Mouse (Mus musculus) midbrain, embryonic 10.5 days (tissue): ENCODE results near the gene Atf7. TPM values are rescaled to one million over a fixed set of nuclear protein-coding genes. Genes with fewer than 3 reads are reported as not detected.

Source experiments
- DNase-seq: peaks from one replicate; pipeline ENCODE4 v3.0.0-alpha.2; 2017; ENCODE audit warnings: low spot score
- H3K27ac ChIP-seq: fragments of 300-500 bp; sonication (generic); replicated peaks from 2 replicates; pipeline ENCODE4 v1.5.1; 2016; ENCODE audit warnings: mild to moderate bottlenecking
- H3K27me3 ChIP-seq: fragments of 300-500 bp; sonication (generic); 2 replicates; pipeline ENCODE4 v1.6.1; 2016; ENCODE audit warnings: low read depth, mild to moderate bottlenecking; ENCODE audit not compliant: poor library complexity, severe bottlenecking
- H3K36me3 ChIP-seq: fragments of 300-500 bp; sonication (generic); 2 replicates; pipeline ENCODE4 v1.6.1; 2016; ENCODE audit warnings: mild to moderate bottlenecking, moderate library complexity
- H3K4me1 ChIP-seq: fragments of 300-500 bp; sonication (generic); 2 replicates; pipeline ENCODE4 v1.6.1; 2016
- H3K4me3 ChIP-seq: fragments of 300-500 bp; sonication (generic); 2 replicates; pipeline ENCODE4 v1.5.1; 2016; ENCODE audit warnings: mild to moderate bottlenecking, moderate library complexity
- H3K9me3 ChIP-seq: fragments of 300-500 bp; sonication (generic); replicated peaks from 2 replicates; pipeline ENCODE4 v1.6.1; 2016; ENCODE audit warnings: mild to moderate bottlenecking
- WGBS: fragments of 180-500 bp; shearing (Covaris S2); methylation state at CpG from one replicate; pipeline ENCODE4 v1.1.7; 2016; 5-methylcytosine and 5-hydroxymethylcytosine counted together
- polyA plus RNA-seq: library from polyadenylated mRNA; unstranded; fragments of >200 nt; fragmentation: Nextera tagmentation; extraction: Ambion mirVana; gene quantifications from 2 replicates; pipeline ENCODE4 v1.2.1, GENCODE M21; 2016

Atf7 gene
- polyA plus RNA-seq, 1 experiment from 2014 or later, result 14.9 TPM

DNA sequence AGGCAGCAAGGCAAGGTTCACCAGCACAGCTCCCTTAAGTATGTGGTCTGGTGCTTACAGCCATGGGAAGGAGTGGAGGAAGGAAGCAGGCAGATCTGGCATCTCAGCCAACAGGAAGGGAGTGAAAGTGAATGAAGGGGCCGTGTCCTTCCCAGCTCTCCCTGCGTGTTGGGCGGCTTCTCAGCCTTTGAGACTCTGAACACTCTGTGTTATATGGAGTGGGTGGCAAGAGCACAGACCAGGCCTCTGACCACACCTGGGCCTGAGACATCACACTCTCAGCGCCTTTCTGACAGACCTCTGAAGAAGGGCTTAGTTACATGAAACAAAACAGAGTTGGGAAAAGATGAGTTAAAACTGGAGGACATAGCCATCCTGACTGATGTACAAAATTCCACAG lies 94.7 kb downstream of the Atf7 start:
- DNase-seq, result no peak
- Histone ChIP-seq H3K36me3 (peaks cover 75% of the 10 kb centered on the region), H3K4me3 (no peak overlapping the region), H3K4me1 (no peaks in the 10 kb centered on the region), H3K27ac (no peak overlapping the region), H3K9me3 (no peaks in the 10 kb centered on the region), H3K27me3 (no peaks in the 10 kb centered on the region)
- WGBS, result 91% methylated on average over 4 of the region's 4 CpGs

GRCm38 (mm10) chr15:102528396-102528795 lies 96.9 kb downstream of the Atf7 start:
- 94% methylated on average over 1 of the region's 1 CpGs for WGBS

GRCm38 (mm10) chr15:102527936-102528335 lies 97.3 kb downstream of the Atf7 start:
- no peak overlapping the region for H3K4me3 ChIP-seq
- H3K27me3 ChIP-seq, result no peaks in the 10 kb centered on the region
- 72% methylated on average over 3 of the region's 3 CpGs for WGBS
- no peaks in the 10 kb centered on the region for H3K4me1 ChIP-seq
- H3K27ac ChIP-seq, result no peak overlapping the region
- DNase-seq, result no peak
- H3K9me3 ChIP-seq, result no peaks in the 10 kb centered on the region
- peaks cover 69% of the 10 kb centered on the region for H3K36me3 ChIP-seq

More at GRCm38 (mm10) chr15:102528396-102528795, 96.9 kb downstream of the Atf7 start:
- H3K27me3 ChIP-seq, result no peaks in the 10 kb centered on the region
- DNase-seq, result no peak
- H3K4me3 ChIP-seq, result no peak overlapping the region
- H3K36me3 ChIP-seq, result peaks cover 72% of the 10 kb centered on the region
- no peak overlapping the region for H3K27ac ChIP-seq
- H3K4me1 ChIP-seq, result no peaks in the 10 kb centered on the region
- no peaks in the 10 kb centered on the region for H3K9me3 ChIP-seq

- Histone ChIP-seq H3K36me3 (peaks cover 70% of the 10 kb centered on the region), H3K4me3 (no peak overlapping the region), H3K9me3 (no peaks in the 10 kb centered on the region), H3K27me3 (no peaks in the 10 kb centered on the region), H3K4me1 (no peaks in the 10 kb centered on the region), H3K27ac (no peak overlapping the region)
- WGBS, result 91% methylated on average over 6 of the region's 6 CpGs
- DNase-seq, result no peak
Observed at GRCm38 (mm10) chr15:102526111-102527002, 98.9 kb downstream of the Atf7 start.

GRCm38 (mm10) chr15:102524892-102525485 lies 100.3 kb downstream of the Atf7 start, which contains the start of gene Npff:
TSS of gene Npff (minus strand) at chr15:102524942.
- H3K36me3 ChIP-seq, result peaks cover 75% of the 10 kb centered on the region
- H3K27ac ChIP-seq, result no peak within 1 kb of the TSS

GRCm38 (mm10) chr15:102521480-102521879 lies 103.8 kb downstream of the Atf7 start:
- no peaks in the 10 kb centered on the region for H3K27me3 ChIP-seq
- H3K9me3 ChIP-seq, result no peaks in the 10 kb centered on the region
- DNase-seq, result no peak
- no peak overlapping the region for H3K4me3 ChIP-seq
- peaks cover 31% of the 10 kb centered on the region for H3K4me1 ChIP-seq
- no peak overlapping the region for H3K27ac ChIP-seq
- H3K36me3 ChIP-seq, result peaks cover 47% of the 10 kb centered on the region
- 80% methylated on average over 4 of the region's 4 CpGs for WGBS

More at GRCm38 (mm10) chr15:102524892-102525485, 100.3 kb downstream of the Atf7 start, which contains the start of gene Npff:
- Histone ChIP-seq H3K4me3 (no peak within 1 kb of the TSS), H3K27me3 (no peaks in the 10 kb centered on the region), H3K9me3 (no peaks in the 10 kb centered on the region), H3K4me1 (peaks cover 6% of the 10 kb centered on the region)
- 10% methylated on average over 3 of the region's 3 CpGs for WGBS
- peak; percentile 76 for DNase-seq

- H3K36me3 ChIP-seq, result peaks cover 43% of the 10 kb centered on the region
- H3K27ac ChIP-seq, result no peak overlapping the region
- no peak for DNase-seq
- H3K9me3 ChIP-seq, result no peaks in the 10 kb centered on the region
- H3K4me3 ChIP-seq, result no peak overlapping the region
- no peaks in the 10 kb centered on the region for H3K27me3 ChIP-seq
- 83% methylated on average over 4 of the region's 4 CpGs for WGBS
- H3K4me1 ChIP-seq, result peaks cover 42% of the 10 kb centered on the region
Observed at GRCm38 (mm10) chr15:102520416-102520815, 104.8 kb downstream of the Atf7 start.

GRCm38 (mm10) chr15:102519211-102520141 lies 105.8 kb downstream of the Atf7 start:
- 74% methylated on average over 17 of the region's 17 CpGs for WGBS
- peaks cover 51% of the 10 kb centered on the region for H3K4me1 ChIP-seq

GRCm38 (mm10) chr15:102518859-102519201 lies 106.4 kb downstream of the Atf7 start:
- no peak for DNase-seq
- WGBS, result 20% methylated on average over 9 of the region's 9 CpGs
- H3K4me1 ChIP-seq, result peaks cover 53% of the 10 kb centered on the region

More at GRCm38 (mm10) chr15:102519211-102520141, 105.8 kb downstream of the Atf7 start:
- Histone ChIP-seq H3K36me3 (peaks cover 41% of the 10 kb centered on the region), H3K27ac (peak overlapping the region; percentile 98), H3K27me3 (no peaks in the 10 kb centered on the region), H3K9me3 (no peaks in the 10 kb centered on the region), H3K4me3 (peak overlapping the region; percentile 81)
- no peak for DNase-seq

DNA sequence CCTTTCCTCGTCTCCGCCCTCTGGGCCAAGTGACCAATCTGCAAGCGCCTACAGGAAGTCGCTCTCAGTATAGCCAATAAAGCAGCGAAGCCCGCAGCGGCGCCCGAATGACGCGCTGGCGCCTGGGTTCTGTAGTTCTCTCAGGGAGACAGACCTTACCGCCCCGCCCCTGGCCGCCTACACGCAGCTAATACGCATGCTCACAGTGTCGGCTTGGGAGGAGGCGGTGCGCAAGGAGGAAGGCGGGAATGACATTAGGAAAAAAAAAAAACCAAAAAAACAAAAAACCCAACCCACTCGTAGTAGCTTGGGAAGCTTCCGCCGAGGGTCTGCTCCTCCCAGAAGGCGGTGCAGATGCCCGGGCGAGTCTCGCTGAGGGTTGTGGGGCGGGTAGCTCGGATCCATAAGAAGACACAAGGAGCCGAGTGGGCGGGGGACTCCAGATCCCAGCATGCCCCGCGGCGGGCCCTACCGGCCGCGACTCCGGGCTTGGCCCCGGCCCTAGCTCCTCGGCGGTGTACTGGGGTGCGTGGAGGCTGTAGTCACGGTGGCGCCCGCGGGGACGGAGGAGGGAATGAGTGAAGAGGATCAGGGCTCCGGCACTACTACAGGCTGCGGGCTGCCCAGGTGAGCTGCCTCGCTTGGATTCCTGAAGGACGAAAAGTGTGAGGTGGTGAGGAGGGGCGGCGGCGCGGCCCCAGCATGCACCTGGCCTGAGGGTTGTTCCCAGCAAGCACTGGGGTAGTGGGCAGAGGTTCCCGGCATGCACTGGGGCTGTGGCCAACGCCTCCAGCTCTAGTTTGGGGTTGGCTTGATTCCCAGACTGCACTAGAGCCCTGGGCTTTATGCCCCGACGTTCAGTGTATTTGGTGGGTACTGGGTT lies 107.0 kb downstream of the Atf7 start, which contains the start of gene Tarbp2:
TSS of gene Tarbp2 (plus strand) at position 217 of the 883 bp plus-strand sequence.
- no peaks in the 10 kb centered on the region for H3K27me3 ChIP-seq
- peaks cover 30% of the 10 kb centered on the region for H3K36me3 ChIP-seq
- H3K4me1 ChIP-seq, result peaks cover 54% of the 10 kb centered on the region
- peak within 1 kb of the TSS; percentile 81 for H3K4me3 ChIP-seq
- H3K9me3 ChIP-seq, result no peaks in the 10 kb centered on the region
- peak within 1 kb of the TSS; percentile 98 for H3K27ac ChIP-seq
- DNase-seq, result peak; percentile 99
- WGBS, result under 1% methylated on average over 60 of the region's 60 CpGs

More at GRCm38 (mm10) chr15:102518859-102519201, 106.4 kb downstream of the Atf7 start:
- Histone ChIP-seq H3K27me3 (no peaks in the 10 kb centered on the region), H3K9me3 (no peaks in the 10 kb centered on the region), H3K27ac (peak overlapping the region; percentile 98), H3K4me3 (peak overlapping the region; percentile 81), H3K36me3 (peaks cover 34% of the 10 kb centered on the region)

DNA sequence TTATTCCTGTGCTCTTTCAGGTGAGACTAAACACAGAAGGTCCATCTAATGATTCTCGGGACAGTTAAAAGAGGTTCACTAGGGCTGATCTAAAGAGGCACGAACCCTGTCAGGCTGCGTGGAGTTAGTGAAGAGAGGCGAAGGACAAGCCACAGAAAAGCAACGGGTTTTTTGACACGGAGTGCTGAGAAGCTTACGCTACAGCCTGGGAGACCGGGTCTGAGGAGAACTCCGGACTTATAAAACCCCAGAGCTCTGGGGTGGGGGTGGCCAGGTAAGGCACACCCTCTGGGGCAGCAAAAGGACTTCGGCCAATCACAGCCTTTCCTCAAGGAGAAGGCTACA lies 107.7 kb downstream of the Atf7 start:
- Histone ChIP-seq H3K36me3 (peaks cover 25% of the 10 kb centered on the region), H3K4me3 (peak overlapping the region; percentile 81), H3K4me1 (peaks cover 60% of the 10 kb centered on the region), H3K27ac (peak overlapping the region; percentile 98), H3K27me3 (no peaks in the 10 kb centered on the region), H3K9me3 (no peaks in the 10 kb centered on the region)
- DNase-seq, result no peak
- WGBS, result under 1% methylated on average over 10 of the region's 10 CpGs
